Mouse (Mus musculus): Measurements from ENCODE around the gene Ms4a10.
A peak's percentile ranks its signal among the peaks of the same experiment; 100 is the strongest.

Ms4a10 gene

DNA sequence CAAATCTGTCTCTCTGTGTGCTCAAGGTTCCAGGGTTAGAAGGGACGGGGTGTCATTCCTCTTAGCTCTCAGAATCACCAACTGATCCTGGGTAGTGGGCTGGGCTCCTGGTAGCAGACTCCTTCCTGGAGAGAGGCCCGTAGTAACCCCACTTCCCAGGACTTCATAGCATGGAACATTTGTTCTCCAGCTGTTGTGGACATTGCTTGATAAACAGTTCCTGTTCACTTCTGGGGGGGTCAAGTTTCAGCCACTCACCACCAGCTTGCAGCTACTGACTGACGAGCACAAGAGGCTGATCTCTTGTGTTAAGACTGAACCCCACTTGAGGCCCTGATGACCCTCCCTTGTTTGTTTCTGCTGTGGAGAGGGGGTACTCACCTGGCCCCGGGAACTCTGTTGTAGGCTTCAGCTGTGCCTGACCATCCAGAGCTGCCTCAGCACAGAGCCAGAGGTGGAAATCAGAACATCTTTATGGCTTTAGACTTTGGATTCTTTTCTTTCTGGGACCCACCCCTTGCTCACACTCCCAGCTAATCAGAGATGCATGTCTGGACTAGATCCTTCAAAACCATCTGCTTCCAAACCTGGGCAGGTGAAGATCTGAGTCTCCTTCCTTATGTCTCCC is at the start of gene Ms4a10:
Gene Ms4a10, minus strand, starts transcription at position 433 of the 628 bp plus-strand sequence.
- no peak for DNase-seq (ENCODE audit: low spot score in 2 of 2)

DNA sequence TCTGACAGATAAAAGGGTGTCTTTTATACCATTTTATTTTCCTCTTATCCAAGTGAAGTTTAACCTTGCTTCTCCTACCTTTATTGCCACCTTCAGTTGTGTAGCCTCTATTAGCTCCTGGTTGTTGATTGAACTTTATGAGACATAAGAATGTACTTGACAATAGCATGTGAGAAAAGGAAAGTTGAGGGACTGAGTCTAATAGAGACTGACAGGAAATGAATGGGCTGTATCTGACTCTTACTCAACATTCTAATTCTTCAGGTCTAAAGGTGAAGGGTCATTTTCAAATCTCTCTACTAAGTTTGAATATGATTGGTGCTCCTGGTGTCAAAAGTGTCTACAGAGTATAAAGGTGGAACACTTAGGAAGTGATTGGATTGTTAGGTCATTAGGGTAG is 47.9 kb upstream of the Ms4a10 start:
- no peak for DNase-seq (ENCODE audit: low spot score in 2 of 2)

DNA sequence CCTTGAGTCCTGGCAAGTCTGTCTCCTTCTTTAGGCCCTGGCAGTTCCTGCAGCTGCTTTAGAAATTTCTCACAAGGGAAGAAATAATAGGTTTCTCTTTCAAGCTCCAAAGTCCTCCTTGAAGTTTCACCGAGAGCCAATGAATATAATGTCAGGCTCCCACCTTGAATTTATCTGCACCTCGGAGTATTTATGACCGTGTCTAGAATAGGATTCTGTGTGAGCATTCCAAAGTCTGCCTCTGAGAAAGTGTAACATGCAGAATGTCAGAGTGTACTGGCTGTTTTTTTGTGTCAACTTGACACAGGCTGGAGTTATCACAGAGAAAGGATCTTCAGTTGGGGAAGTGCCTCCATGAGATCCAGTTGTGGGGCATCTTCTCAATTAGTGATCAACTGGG is 43.4 kb upstream of the Ms4a10 start, which contains the start of gene Ms4a18:
Gene Ms4a18, minus strand, starts transcription at position 141 of the 400 bp plus-strand sequence.
- no peak for DNase-seq (ENCODE audit: low spot score in 2 of 2)

DNA sequence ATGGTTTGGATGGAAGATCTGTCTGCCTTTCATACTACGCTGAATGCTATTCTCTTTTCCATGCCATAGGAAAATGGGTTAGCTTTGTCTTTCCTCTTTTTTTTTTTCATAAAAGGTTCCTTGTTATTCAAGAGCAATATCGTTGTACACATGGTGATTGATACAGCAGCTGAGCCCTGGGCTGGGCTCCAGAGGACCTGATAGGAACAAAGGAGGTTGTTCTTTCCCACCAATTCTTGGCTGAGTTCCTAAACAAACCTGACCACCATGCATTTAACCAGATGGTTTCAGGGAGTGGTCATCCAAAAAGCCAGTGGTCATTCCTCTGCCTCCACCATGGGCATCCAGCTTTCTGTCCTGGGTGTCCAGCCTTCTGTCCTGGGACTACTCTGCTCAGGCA is 42.8 kb upstream of the Ms4a10 start:
- DNase-seq (ENCODE audit: low spot score in 2 of 2), result no peak

DNA sequence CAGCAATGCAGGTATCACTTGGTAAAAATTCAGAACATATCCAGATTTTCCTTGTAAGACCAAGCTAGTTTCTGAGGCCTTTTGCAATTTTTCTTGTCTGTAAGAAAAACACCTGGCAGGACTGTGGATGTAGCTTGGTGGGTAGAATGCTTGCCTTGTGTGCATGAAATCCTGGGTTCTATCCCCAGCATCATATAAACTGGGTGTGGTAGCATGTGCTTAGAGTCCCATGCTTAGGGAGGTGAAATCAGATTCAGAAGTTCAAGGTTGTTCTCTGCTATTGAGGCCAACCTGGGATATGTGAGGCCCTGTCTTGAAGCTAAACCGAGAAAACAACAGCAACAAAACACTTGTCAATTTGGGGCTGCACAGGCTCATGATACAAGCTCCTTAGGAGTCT is 41.5 kb upstream of the Ms4a10 start:
- no peak for DNase-seq (ENCODE audit: low spot score in 2 of 2)

DNA sequence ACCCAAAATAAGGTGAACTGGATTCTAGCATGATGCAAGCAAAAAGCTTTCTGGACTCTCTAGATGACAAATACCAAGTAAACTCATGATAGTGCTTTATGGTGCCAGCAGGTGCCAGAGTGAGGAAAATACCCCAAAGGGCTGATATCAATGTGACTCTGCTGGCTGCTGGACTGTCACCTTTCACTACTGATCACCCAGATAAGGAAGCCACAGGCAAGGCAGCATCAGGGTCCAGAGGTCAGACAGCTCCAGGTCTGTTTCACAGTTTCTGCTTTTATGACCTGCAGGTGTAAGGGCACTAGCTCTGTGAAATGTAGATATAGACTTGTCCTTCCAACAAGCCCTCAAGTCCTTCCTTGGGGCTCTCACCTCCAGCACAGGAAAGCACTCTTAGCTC is 41.0 kb upstream of the Ms4a10 start:
- DNase-seq (ENCODE audit: low spot score in 2 of 2), result no peak

DNA sequence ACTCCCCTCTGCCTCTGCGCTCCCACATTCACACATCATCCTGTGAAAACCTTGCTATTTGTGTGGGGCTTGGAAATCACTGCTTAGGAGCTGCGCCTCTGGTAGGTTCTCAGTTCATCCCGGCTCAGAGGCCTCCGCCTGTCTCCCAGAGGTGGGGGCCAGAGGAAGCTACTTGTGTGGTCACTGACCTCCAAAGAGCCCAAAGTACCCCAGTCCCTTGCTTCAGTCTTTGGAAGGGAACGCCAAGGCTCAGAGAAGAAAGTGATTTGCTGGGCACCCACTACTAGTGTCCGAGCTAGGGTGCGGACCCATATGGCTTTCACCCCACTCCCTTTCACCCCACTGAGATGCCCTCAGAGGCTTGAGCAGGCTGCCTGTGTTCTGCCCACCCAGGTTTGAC is 18.7 kb upstream of the Ms4a10 start, which contains the start of gene Ms4a15:
Gene Ms4a15, minus strand, starts transcription at position 101 of the 400 bp plus-strand sequence.
- no peak for DNase-seq (ENCODE audit: low spot score in 2 of 2)

DNA sequence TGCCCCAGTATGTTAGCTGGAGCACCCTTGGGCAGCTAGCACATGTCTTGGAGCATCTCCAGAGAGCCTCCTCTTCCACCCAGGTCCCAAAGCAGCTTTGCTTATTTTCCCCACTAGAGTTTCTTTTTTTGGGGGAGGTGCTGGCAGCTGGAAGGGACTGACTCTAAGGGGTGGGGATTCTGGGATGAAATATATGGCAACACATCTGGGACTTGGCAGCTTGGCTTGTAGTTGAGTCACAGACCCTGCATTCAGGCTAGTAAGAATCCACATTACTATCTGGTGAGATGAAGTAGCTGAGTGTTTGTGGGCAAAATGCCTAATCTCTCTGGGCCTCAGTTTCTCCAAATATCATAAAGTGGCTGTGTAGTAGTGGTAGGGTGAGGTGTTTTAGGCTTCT is 17.4 kb upstream of the Ms4a10 start:
- DNase-seq (ENCODE audit: low spot score in 2 of 2), result no peak

DNA sequence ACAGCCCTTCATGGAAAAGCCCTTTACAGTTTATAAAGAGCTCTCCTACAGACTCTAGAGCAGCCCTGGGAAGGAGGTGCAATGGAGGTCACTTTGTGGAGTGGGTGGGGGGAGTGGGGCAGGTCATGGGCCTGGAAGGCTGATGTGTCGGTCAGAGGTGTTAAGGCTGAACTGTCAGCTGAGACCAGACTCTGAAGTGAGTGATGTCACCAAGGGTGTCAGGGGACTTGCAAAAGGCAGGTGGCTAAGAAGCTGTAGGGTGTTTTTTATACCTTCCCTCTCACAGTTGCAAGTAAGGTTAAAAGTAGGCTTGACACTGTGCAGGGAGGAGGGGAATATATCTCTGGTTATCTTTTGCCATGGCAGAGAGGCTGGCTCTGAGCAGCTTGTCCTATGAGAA is 16.3 kb upstream of the Ms4a10 start:
- DNase-seq (ENCODE audit: low spot score in 2 of 2), result no peak

DNA sequence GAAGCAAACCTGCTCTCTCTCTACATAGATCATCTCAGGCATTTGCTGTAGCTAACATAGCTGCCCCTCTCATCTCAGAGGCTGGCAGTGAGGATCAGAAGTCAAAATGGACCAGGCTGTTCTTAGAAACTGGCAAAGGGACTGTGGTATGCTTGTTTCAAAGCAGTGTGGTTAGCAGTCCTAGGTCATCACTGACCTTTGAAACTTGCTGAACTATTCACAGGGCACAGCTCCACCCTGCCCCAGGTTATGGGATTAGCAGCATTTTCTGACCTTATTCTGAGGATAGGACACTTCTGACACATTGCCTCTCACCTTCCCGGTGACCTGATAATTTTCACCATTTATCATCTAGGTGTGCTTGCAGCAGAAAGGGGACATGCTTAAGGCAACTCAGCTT is 14.1 kb upstream of the Ms4a10 start:
- no peak for DNase-seq (ENCODE audit: low spot score in 2 of 2)

DNA sequence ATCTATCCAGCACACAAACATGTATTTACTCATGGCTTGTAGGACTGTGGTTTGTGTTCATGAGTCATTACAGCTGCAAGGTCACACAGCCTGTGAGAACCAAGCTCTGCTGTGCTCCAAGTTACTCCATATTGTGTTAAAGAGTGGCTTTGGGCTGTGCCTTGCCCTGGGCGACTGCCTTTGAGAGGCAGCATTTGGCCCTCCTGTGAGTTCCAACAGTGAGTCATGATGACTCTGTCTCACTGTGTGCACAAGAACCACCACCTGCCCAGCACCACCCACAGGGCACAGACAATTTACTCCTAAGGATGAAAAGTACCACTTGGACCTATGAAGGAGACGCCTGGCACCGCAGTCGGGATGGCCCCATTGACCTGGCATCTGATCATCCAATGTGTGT is 11.4 kb upstream of the Ms4a10 start:
- no peak for DNase-seq (ENCODE audit: low spot score in 2 of 2)

DNA sequence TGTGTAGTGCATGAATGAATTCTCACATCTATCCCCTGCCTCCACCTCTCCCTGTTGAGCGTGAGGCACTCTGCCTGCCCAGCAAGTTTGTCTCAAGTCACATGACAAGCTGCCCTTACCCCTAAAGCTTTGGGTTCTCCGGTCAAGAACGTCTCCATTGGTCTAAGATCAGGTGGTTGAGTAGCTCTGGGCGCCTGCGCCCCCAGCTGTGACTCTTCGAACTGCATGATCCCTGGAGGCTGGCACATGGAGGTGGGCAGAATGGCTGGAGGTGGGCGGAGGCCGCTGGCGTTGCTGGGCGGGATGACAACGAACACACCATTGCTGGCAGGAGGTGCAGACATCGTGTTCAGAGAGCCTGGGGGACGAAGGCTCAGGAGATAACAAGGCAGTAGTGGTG is 10.1 kb upstream of the Ms4a10 start:
- DNase-seq (ENCODE audit: low spot score in 2 of 2), result no peak

DNA sequence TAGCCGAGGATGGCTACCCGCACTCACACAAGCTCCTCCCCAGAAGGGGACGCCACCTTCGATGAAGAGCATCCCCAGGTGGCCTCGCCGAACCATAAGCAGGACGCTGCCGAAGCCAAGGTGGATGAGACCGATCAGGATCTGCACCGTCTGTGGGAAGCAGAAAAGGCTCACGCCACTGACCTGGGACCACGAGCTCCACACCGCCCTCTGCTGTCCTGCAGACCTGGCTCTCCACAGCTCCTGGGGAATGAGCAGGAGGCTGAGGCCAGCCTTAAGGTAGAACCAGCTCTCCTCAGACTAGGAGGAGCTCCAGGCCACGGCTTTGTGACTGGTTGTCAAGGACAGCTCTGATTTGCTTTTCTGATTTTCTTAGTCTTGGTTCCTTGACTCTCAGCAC is 8.7 kb upstream of the Ms4a10 start:
- DNase-seq (ENCODE audit: low spot score in 2 of 2), result peak in 1 of 2 experiments; percentile 38

DNA sequence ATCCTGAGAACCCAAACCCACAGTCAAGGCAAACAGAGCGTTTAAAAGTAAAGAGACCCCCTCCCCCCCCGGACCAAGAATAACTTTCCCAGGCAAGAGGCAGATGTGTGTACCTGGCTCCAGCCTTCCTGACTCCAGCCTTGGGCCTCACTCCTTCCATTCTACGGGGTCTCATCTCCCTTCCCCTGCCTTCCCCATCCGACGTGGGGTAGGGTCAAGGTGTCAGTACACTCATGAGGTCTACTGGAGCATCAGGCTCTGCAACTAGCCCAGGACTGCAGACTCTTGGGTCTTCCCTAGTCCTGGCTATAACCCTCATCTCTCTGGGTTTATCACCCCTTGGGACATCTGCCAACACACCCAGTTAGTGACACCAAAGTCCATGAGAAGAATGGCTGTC is 5.7 kb upstream of the Ms4a10 start:
- DNase-seq (ENCODE audit: low spot score in 2 of 2), result peak in 1 of 2 experiments; percentile 6

DNA sequence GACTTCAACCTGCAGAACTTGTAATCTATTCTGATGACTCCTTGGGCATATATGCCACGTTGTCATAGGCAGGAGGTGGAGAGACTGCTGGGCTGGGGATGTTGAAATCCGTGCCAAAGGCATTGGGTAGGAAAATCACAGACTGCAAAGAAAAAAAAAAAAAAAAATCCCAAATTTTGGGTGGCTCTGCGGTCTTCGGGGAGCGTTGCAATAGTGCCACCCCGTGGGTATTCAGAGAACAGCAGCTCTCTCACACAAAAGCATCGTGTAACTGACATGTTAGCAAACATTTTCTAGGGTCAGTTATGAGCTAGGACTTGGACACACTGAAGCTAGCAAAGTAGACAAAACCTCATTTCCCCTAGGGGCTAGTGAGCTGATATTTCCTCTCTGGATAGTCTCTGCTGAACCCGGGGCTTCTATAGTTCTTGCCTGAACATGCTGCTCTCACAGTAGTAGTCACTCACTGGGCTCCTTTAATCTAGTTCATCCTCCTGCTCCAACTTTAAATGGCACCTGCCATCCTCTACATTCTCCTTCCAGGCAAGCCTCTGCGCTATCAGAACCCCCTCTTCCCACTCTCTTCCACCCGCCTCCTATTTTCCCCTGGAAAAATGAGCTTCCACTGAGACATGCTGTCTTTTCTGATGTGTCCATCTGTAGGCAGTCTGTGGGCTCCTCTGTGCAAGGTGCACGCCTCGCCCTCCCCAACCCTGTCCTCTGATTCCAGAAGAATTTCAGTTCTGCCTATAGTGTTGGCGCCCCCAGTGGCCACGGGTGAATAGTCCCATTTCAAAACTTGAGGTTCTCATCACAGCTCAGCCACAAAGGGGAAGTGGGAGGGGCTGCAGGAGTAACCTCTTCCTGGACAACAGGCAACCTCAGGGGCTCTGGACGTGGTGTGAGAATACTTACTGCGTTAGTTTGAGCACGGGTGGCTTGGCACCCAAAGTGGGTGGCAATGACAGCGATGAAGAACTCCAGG is 5.0 kb upstream of the Ms4a10 start:
- DNase-seq (ENCODE audit: low spot score in 2 of 2), result peak; percentile 87 to 93

DNA sequence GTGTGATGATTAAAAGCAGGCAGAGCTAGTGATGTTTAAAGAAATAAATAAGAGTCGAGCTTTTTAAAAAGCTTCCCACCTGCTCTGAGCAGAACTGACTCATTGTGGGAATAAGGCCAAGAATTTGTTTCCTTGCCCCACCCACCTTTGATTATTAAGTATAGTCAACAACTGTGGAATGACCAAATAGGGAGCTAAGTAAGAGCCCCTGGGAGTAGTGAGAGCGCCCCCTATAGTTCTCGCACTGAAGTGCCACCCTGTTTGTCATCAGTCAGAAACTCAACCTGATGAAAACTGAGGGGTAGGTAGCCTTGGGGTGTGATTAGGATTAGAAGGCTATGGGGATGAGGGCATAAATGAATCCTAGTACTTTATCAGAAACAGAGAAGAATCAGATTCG is 1.8 kb upstream of the Ms4a10 start:
- DNase-seq (ENCODE audit: low spot score in 2 of 2), result peak in 1 of 2 experiments; percentile 11

DNA sequence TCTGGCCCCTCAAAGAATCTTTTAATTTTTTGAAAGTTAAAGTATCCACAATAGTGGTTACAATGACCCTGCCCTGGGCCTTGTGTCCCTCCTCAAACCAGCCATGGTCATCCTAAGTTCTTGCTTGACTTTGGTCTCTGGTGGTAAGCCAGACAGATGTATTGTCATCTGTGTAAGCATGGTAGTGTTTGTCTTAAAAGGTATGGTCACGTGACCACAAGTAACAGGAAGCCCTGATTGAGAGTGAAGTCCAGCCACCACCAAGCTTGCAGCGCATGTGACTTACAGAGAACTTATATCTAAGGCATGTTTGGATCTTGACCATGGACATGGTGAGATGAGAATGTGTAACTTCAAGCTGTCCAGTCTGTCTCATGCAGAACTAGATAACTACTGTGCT is 717 bp upstream of the Ms4a10 start:
- DNase-seq (ENCODE audit: low spot score in 2 of 2), result no peak

DNA sequence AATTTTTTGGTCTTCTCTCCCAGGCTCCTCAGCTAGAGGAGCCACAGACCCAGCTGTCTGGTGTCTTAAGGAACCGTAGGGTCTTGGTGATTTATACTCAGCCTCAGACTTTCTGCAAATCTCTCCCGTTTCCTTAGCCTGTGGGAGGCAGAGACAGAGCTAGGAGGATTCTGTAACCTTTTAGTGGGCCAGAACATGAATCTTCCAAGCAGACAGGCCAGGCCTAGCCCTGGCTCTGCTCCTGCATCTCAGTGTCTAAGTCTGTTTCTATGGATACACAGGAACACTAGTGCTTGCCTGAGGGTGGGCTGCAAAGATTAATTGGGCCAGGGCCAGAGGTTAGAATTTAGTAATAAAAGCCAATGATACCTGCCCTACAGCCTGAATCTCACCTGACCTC is 1.3 kb downstream of the Ms4a10 start:
- DNase-seq (ENCODE audit: low spot score in 2 of 2), result no peak

DNA sequence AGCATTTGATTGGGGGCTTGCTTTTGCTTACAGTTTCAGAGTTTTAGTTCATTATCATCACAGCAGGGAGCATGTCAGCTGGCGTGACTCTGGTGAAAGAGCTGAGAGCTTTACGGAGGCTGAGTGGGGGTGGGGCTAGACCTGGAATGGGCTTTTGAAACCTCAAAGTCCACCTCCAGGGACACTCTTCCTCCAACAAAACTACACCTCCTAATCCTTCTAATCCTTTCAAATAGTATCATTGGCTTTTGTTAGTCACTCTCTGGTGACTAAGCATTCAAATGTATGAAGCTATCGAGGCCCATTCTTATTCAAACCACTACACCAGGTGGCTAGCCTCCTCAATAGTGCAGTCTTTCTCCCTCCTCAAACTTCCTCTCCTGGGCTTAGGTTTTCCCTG is 1.8 kb downstream of the Ms4a10 start:
- no peak for DNase-seq (ENCODE audit: low spot score in 2 of 2)

DNA sequence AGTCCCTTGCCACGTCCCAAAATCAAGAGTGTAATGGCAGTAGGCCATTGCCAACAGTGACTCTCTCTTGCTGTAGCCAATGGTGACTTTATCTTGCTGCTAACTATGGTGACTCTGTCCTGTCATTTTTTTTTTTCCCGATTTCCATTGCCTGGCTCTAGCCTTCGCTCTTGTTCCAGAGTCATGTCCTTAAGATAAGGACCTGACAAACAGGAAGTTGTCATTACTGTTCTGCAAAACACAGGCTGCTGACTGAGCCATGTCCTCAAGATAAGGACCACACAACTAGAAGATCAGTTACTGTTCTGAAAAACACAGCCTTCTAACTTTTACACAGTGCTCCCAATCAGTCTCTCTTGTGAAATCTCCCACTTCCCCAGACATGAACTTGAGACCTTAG is 4.0 kb downstream of the Ms4a10 start:
- DNase-seq (ENCODE audit: low spot score in 2 of 2), result no peak

DNA sequence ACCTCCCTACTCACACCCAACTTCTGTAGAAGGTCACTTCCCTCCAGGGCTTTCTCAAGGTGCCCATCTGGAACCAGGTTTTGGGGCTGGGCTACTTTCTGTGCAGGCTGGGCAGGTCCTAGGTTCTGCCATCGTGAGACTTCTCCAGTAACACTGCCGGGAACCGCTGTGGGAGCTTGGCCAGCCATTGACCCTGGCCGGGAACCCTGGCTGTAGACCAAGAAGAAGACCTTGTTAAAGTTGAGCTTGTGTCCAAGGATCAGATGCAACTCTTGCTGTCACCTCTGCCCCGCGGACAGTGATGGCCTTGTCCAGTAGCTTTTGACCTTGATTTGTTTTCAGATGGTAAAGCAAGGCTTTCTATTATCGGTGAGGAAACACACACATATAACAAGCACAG is 5.9 kb downstream of the Ms4a10 start:
- no peak for DNase-seq (ENCODE audit: low spot score in 2 of 2)

DNA sequence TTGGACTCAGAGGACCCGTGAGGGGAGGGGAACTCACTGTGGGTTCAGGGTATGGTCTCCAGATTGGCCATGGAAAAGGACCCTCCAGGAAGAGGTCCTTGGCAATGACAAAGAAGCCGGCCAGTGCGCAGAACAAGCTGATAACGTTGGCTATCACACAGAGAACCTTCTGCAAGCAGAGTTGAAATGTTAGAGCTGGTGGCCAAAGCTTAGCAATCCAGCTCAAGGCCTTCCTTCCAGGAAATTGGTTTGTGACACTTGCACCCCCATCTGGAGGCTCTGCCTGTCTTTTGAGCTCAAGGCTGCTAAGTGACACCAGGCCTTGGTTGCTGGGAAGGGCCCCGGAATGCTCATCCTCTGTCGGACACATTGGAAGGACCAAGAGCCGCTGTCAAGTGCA is 8.7 kb downstream of the Ms4a10 start:
- no peak for DNase-seq (ENCODE audit: low spot score in 2 of 2)

DNA sequence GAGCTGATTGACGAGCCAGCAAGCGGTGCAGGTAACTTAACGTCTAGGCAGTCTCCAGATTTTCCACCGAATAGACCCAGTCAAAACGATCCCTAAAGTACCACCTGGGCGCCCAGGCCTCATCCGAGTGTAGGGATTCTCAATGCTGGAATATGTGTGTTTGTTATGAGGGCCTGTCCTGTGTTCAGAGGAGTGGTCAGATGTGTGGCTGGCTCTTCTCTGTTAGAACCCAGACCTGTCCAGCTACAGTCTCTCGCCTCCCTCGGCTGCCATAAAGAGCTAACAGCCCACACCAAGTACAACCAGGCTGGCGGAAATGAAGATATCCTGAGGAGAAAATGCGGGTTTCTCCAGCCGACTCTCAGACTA is 14.5 kb downstream of the Ms4a10 start:
- DNase-seq (ENCODE audit: low spot score in 2 of 2), result no peak
